Mouse (Mus musculus): ENCODE measurements around the gene Mapk8ip1. TPM values are rescaled to one million over a fixed set of nuclear protein-coding genes. Genes with fewer than 3 reads are reported as not detected.

Mapk8ip1 gene
- total RNA-seq, 2 experiments from 2014 or later: 6.9 to 7.2 TPM

GRCm38 (mm10) chr2:92376300-92376699 lies 24.8 kb downstream of the Mapk8ip1 start:
- no peak for DNase-seq
- intact Hi-C loops (cut with DNase I): loop anchor here (5.0 kb wide), 1 partner anchor 41 kb away; no protein-coding TSS in a partner anchor

DNA sequence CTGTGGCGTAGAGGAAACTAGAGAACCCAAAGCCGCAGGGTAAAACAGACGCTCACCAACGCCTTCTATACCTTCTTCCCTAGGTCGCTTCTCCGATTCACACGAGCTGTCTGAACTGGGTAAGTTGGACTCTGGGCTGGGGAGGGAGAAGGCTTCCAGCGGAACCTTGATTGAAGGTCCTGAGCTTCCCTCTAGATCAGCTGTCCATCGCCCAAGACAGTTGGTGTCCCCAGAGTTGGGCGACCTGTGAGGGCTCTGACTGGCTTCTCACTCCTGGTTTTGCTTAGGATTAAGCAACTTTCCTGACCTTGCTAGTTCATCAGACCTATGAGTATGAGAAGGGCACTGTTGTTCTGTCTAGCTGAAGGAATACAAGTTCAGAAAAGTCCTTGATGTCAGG lies 25.3 kb downstream of the Mapk8ip1 start:
- DNase-seq: no peak
- intact Hi-C loops (cut with DNase I): loop anchor here (2.0 to 5.0 kb wide), 2 partner anchors 42 to 57 kb away; no protein-coding TSS in a partner anchor

DNA sequence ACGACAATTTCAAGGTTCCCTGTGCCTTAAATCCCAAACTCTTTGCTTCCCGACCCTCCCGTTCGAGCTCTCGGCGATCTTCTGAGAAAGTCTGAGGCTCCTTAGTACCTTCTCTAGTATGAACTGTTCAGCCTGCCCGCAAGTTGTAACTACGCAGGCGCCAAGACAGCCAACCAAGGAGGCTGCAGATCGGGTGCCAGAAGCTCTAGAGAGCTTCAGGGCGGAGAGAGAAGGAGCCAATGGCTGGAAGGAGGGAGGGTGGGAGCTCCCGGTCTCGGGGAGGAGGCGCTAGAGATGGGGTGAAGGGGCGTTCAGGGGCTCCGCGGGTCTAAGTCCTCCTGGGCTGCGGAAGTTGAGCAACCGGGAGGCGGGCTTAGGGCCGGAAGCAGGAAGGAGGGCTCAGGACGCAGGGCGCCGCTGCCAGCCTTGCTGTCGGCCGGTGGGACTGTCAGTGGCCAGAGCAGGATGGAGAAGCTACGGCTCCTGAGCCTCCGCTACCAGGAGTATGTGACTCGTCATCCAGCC lies 25.9 kb downstream of the Mapk8ip1 start:
- intact Hi-C loops (cut with DNase I): loop anchor here (2.0 to 5.0 kb wide), 2 partner anchors 42 to 58 kb away; no protein-coding TSS in a partner anchor

GRCm38 (mm10) chr2:92374514-92374913 lies 26.5 kb downstream of the Mapk8ip1 start, which contains the start of the genes Pex16 and Large2:
TSS of gene Pex16 (plus strand) at chr2:92374676.
TSS of gene Large2 (minus strand) at chr2:92374869.
- intact Hi-C loops (cut with DNase I): loop anchor here (2.0 kb wide), 1 partner anchor 58 kb away; no protein-coding TSS in a partner anchor
- DNase-seq: no peak

More for the DNA sequence above, 25.9 kb downstream of the Mapk8ip1 start:
- peak; percentile 90 to 94 for DNase-seq

- no peak for DNase-seq
- intact Hi-C loops (cut with DNase I): no loop called here
Measured at GRCm38 (mm10) chr2:92373437-92373813, 27.6 kb downstream of the Mapk8ip1 start.

DNA sequence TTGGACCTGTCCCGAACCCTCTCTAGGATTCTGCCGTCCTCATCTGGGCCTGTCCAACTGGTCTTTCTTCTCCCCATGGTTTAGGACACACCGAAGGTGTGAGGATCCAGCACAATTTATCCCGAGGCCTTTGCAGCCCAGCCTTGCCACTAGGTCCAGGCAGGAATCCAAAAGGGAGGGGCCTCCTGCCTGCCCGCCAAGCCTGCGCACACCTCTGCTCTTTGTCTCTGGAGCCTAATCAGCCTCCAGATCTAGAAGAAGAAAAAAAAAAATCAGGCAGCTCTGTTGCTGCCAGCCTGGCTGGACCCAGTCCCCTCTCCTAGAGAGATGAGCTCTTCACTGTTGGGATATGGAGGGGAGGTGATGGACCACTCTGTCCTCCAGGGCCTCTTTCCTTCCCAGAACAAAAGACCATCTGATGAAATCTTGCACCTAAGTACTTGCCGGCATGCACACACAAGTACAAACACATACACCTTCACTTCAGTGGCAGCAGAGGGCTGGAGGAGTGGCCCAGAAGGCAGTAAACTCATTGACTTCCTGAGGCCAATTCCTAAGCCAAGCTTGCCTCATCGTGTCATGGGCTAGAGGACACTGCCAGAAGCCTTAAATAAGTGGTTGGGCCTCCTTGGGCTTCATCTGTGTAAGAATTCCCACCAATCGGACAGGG lies 28.2 kb downstream of the Mapk8ip1 start:
- DNase-seq: no peak
- intact Hi-C loops (cut with DNase I): no loop called here

DNA sequence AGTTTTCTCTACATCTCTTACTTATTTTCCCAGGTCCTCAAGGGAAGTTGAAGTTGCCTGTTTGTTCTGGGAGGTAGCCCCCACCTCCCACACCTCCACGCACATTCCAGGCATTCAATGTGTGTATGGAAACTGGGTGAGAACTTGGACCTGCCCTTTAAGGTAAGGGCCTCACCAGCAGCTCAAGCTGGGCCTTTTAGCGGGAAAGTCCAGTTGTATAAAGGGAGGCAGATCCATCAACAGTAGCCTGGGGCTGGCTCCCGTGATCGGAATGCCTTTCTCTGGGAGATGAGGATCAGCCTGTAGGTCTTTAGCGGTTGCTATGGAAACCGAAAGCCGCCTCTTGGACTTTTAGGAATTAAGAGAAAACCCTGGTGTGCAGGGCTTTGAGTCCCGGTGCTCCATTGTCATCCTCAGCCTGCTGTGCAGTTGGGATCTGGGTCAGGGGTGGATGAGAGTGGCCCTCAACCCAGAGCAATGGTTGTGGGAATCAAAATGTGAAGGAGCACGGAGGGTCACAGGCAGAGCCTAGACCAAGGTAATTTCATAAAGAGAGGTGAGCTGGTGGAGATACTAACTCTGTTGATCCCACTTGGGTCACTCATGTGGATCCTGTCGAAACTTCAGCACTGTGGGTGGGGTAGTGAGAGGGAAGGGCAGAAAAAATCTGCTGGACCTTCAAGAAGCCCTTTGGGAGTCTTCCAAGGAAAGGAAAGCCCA lies 28.9 kb downstream of the Mapk8ip1 start:
- no peak for DNase-seq
- intact Hi-C loops (cut with DNase I): no loop called here

DNA sequence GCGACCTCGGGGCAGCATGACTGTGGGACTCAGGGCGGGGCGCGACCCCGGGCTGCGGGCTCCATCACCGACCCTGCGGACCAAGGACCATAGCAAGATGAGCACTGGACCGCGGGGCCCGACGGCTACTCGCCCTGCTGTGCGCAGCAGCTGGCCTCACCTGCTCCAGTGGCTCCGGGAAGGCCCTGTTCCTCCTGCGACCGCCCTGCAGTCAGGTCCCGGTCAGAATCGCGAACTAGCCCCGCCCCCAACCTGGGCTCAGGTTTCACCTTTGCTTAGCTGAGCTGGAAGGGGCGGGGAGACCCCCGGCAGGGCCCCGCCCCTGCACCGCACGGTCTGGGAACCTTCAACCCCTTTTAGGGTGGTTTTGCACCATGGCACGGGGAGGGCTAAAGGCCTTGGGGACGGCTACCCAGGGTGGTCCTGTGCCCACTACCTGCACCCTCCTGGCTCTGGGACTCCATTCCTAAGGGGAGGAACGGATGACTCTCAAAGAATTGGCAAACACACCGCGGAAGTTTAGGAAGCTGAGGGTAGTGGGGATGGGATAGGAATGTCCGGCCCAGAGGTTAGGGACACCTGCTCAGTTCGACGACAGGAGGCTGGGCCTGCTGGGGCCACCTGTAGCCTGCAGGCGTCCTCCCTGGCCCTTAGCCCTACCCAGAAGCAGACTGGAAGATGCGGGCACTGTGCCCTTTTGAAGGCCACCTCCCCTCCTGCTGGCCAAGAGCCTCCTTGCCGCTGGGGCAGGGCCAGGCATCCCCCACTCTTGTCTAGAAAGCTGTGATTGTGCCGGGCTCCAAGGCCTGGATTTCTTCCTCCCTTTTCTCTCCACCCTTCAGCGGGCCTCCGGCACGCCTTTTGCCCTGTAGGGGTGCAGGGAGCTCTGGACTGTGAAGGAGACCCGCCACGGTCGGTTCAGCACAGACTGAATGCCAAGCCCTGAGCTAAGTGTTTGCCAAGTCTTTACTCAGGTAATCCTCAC lies 29.9 kb downstream of the Mapk8ip1 start:
- no peak for DNase-seq
- intact Hi-C loops (cut with DNase I): no loop called here

- DNase-seq: no peak
- intact Hi-C loops (cut with DNase I): no loop called here
Measured at GRCm38 (mm10) chr2:92370375-92370774, 30.7 kb downstream of the Mapk8ip1 start.

GRCm38 (mm10) chr2:92367383-92368029 lies 33.6 kb downstream of the Mapk8ip1 start:
- DNase-seq: no peak
- intact Hi-C loops (cut with DNase I): no loop called here

- no peak for DNase-seq
- intact Hi-C loops (cut with DNase I): no loop called here
Measured at GRCm38 (mm10) chr2:92365568-92365967, 35.5 kb downstream of the Mapk8ip1 start.

DNA sequence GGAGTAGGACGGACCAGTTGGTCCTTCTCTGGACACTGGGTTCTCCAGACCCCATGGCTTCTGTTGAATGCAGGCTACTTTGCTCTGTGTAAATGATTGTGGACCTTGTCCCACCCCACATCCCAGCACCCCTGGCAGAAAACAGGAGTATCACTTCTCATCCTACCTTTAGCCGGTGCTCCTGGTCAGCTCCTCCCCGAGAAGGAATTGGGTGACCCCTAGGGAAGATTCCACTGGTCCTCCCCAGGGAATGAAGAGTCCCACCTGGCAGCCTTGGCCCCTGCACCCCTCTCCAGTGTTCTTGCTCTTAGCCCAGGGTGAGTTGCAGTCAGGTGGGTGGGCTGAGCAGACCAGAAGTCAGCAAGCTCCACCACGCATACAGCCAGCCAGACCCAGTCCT lies 37.0 kb downstream of the Mapk8ip1 start:
- intact Hi-C loops (cut with DNase I): no loop called here
- DNase-seq: no peak

- intact Hi-C loops (cut with DNase I): no loop called here
- peak in 1 of 2 experiments; percentile 6 for DNase-seq
Measured at GRCm38 (mm10) chr2:92362571-92363228, 38.4 kb downstream of the Mapk8ip1 start.

DNA sequence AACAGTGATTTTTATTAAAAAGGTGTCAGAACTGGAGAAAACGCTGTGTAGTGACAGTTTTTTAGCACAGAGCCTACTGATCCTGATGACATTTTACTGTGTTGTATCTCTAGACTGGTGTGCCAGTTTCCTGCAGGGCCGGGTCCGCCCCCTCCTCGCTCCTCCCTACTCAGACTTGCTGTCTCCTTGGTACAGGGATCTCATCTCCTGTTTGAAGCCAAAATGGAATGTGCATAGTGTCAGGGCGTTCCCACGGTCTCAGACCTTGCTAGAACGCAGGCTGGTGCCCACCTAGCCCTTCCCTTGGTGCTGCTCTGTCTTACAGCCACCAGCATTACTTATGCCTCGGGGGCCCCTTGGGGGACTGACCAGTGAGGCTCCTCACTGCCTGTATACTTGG lies 39.3 kb downstream of the Mapk8ip1 start:
- intact Hi-C loops (cut with DNase I): no loop called here
- DNase-seq: no peak

GRCm38 (mm10) chr2:92360893-92361292 lies 40.2 kb downstream of the Mapk8ip1 start:
- no peak for DNase-seq
- intact Hi-C loops (cut with DNase I): no loop called here

- intact Hi-C loops (cut with DNase I): no loop called here
Measured at GRCm38 (mm10) chr2:92360186-92360823, 40.8 kb downstream of the Mapk8ip1 start.

DNA sequence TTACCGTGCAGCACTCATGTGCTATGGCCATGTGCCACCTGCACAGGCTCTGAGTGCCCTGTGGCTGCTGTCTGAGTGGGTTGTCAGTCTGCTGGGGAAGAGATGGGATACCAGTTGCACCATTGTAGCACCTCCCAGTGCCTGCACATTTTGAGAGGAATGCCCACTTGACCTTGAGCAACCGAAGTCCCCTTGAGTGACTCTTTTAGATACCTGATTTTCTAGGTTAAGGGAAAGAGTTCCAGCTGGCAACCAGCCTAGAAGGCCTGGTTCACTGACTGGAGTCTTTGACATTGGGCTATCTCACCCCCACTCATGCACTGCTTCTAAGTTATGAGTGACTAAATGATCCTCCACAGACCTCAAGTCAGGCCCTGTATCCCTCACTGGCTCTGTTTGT lies 41.8 kb downstream of the Mapk8ip1 start:
- intact Hi-C loops (cut with DNase I): no loop called here
- DNase-seq: no peak

More at GRCm38 (mm10) chr2:92360186-92360823, 40.8 kb downstream of the Mapk8ip1 start:
- DNase-seq: no peak

- intact Hi-C loops (cut with DNase I): no loop called here
- no peak for DNase-seq
Measured at GRCm38 (mm10) chr2:92354224-92354623, 46.8 kb downstream of the Mapk8ip1 start.

DNA sequence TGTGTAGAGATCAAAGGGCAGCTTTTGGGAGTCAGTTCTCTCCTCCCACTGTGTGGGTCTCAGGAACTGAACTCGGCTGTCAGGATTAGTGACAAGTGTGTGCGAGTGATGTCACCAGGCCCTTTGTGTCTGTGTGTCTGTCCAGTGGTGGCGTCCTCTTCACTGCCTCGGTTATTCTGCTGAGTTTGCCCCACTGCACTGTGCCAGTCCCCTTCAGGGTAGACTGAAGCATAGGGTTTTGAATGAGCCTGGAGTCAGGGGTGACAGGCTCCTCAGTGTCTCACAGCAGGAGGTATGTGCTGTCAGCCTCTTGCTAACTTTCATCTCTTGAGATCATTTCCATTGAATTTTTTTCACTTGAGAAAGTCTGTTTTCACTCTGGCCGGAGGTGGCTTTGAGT lies 47.7 kb downstream of the Mapk8ip1 start:
- no peak for DNase-seq
- intact Hi-C loops (cut with DNase I): no loop called here

Measured in gastrocnemius, postnatal 36 days (tissue).